ENCODE assay signal across 13 mouse cellular contexts in genomic region chr6:135859502-135859901, GRCm38 (mm10).
DNase-seq lines count a peak whose midpoint lies in the region; ATAC-seq lines count a peak whose summit lies in the region.
"Had no signal": no experiment of that assay in that cellular context is flagged by ENCODE, and none has a peak within 500 bp of the region (broad histone marks: within the 10 kb centered on the region; RNA-seq: fewer than 3 reads in every experiment).

No protein-coding gene starts in this region.

- no peaks in the 10 kb centered on the region for H3K27me3 ChIP-seq in forebrain, embryonic 15.5 days
- H3K27me3 ChIP-seq in forebrain, embryonic 12.5 days = no peaks in the 10 kb centered on the region
- H3K27me3 ChIP-seq in midbrain, embryonic 16.5 days (ENCODE audit: control insufficient read depth, insufficient read depth, low read depth, low read length) = no peaks in the 10 kb centered on the region
- H3K27me3 ChIP-seq: embryonic facial prominence, embryonic 12.5 days had no signal

- H3K27ac ChIP-seq in forebrain, embryonic 15.5 days (replicated peaks) = peak overlapping the region; percentile 45
- no peak overlapping the region for H3K27ac ChIP-seq in forebrain, embryonic 12.5 days
- peak overlapping the region; percentile 72 for H3K27ac ChIP-seq in midbrain, embryonic 16.5 days (ENCODE audit: low read length)
- H3K27ac ChIP-seq: embryonic facial prominence, embryonic 12.5 days; heart, adult 2 months had no signal

- no peak overlapping the region for H3K4me3 ChIP-seq in forebrain, embryonic 15.5 days
- no peak overlapping the region for H3K4me3 ChIP-seq in forebrain, embryonic 12.5 days (replicated peaks)
- H3K4me3 ChIP-seq in midbrain, embryonic 16.5 days (ENCODE audit: low read depth, low read length) = no peak overlapping the region
- H3K4me3 ChIP-seq: embryonic facial prominence, embryonic 12.5 days; heart, adult 2 months; myocyte had no signal

- no peaks in the 10 kb centered on the region for H3K9me3 ChIP-seq in forebrain, embryonic 15.5 days
- no peaks in the 10 kb centered on the region for H3K9me3 ChIP-seq in forebrain, embryonic 12.5 days
- H3K9me3 ChIP-seq in midbrain, embryonic 16.5 days (replicated peaks; ENCODE audit: control insufficient read depth, low read length, poor library complexity, severe bottlenecking) = no peaks in the 10 kb centered on the region
- H3K9me3 ChIP-seq: embryonic facial prominence, embryonic 12.5 days had no signal

- H3K4me2 ChIP-seq in forebrain, embryonic 15.5 days (replicated peaks) = no peak overlapping the region
- H3K4me2 ChIP-seq in forebrain, embryonic 12.5 days = no peak overlapping the region
- peak overlapping the region; percentile 23; the same call in 1 of the 2 replicates for H3K4me2 ChIP-seq in midbrain, embryonic 16.5 days (ENCODE audit: low read length)
- H3K4me2 ChIP-seq: embryonic facial prominence, embryonic 12.5 days; liver, embryonic 11.5 days had no signal

- ATAC-seq in forebrain, embryonic 15.5 days (replicated peaks) = peak; percentile 73
- no peak for ATAC-seq in forebrain, embryonic 12.5 days (ENCODE audit: low FRiP score)
- ATAC-seq in midbrain, embryonic 16.5 days = peak; percentile 84

- H3K9ac ChIP-seq in forebrain, embryonic 15.5 days (replicated peaks) = no peak overlapping the region
- no peak overlapping the region for H3K9ac ChIP-seq in forebrain, embryonic 12.5 days
- H3K9ac ChIP-seq in midbrain, embryonic 16.5 days (ENCODE audit: low read depth, low read length) = no peak overlapping the region
- H3K9ac ChIP-seq: embryonic facial prominence, embryonic 12.5 days had no signal

- WGBS in forebrain, embryonic 15.5 days = 38% methylated on average over 8 of the region's 8 CpGs
- 57% methylated on average over 8 of the region's 8 CpGs for WGBS in forebrain, embryonic 12.5 days
- whole genome bisulfite sequencing in midbrain, embryonic 16.5 days = 30% methylated on average over 8 of the region's 8 CpGs

- DNase-seq in brain, embryonic 18.5 days (ENCODE audit: low read depth, low spot score) = peak; percentile 60
- DNase-seq in layer of hippocampus, adult 9-11 months = peak; percentile 89
- no peak for DNase-seq in urinary bladder, postnatal 4 days (ENCODE audit: low spot score in 2 of 2)
- DNase-seq in gastrocnemius, postnatal 4 days (ENCODE audit: low spot score in 2 of 2) = no peak
- no peak for DNase-seq in yolk sac, embryonic 10.5 days (ENCODE audit: low spot score)
- DNase-seq: kidney, adult 11 months had no signal

- peaks cover 42% of the 10 kb centered on the region for H3K4me1 ChIP-seq in forebrain, embryonic 15.5 days
- peaks cover 9% of the 10 kb centered on the region; the same call in 1 of the 2 replicates for H3K4me1 ChIP-seq in forebrain, embryonic 12.5 days
- H3K4me1 ChIP-seq in midbrain, embryonic 16.5 days (ENCODE audit: control insufficient read depth, insufficient read depth, low read length) = peaks cover 30% of the 10 kb centered on the region

- H3K36me3 ChIP-seq in forebrain, embryonic 15.5 days = no peaks in the 10 kb centered on the region
- no peaks in the 10 kb centered on the region for H3K36me3 ChIP-seq in forebrain, embryonic 12.5 days (replicated peaks)
- no peaks in the 10 kb centered on the region for H3K36me3 ChIP-seq in midbrain, embryonic 16.5 days (ENCODE audit: control insufficient read depth, insufficient read depth, low read length)
- H3K36me3 ChIP-seq: embryonic facial prominence, embryonic 12.5 days had no signal

Comparison
In these comparisons a context has a peak if more than half of its experiments do, and no peak if none do; other contexts are left out.
1. DNase-seq: peak in brain, embryonic 18.5 days (single experiment) and layer of hippocampus, adult 9-11 months (single experiment); none in urinary bladder, postnatal 4 days (0 of 2), gastrocnemius, postnatal 4 days (0 of 2) and yolk sac, embryonic 10.5 days (single experiment).